24 mouse cellular contexts compared by ENCODE assay signal in the genomic region with DNA sequence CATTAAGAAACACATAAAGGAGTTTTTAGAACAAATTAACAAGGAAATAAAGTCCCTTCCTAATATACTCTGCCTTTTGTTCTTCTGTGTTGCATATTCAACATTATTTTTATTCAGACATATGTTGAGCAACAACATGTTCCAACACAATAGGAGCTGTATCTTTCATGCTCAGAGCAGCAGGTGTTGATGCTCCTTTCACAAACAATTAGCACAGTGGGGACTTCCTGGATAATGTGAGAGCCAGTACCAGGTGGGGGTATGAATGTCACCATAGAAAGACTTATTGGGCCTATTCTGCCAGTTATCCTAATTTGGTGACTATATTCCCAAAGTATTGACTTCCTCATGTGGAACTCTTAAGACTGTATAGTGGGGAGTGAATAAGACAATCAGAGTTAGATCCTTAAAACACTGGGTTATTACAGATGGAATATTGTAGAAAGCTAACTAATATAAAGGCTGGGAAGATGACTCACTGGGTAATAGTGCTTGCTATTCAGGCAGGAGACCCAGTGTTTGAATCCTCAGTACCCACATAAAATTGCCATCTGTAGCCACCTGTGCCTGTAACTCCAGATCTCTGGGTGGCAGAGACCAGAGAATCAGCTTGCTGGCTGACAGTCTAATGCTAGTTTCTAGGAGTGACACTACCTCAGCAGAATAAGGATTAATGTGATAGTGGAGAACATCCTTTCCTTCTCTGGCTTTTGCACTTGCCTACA.
A peak's percentile ranks its signal among the peaks of the same experiment; 100 is the strongest.
DNase-seq lines count a peak whose midpoint lies in the region; ATAC-seq and TF ChIP-seq lines count a peak whose summit lies in the region.
"Had no signal": no experiment of that assay in that cellular context is flagged by ENCODE, and none has a peak within 500 bp of the region (broad histone marks: within the 10 kb centered on the region; RNA-seq: fewer than 3 reads in every experiment).

No protein-coding gene starts in this region.

- TF ChIP-seq CTCF in midbrain, postnatal 0 days (IDR thresholded peaks at IDR 0.05) = no peak

- no peaks in the 10 kb centered on the region for H3K9me3 ChIP-seq in hindbrain, embryonic 11.5 days (ENCODE audit: control insufficient read depth, low read length)
- H3K9me3 ChIP-seq in hindbrain, embryonic 14.5 days (ENCODE audit: control insufficient read depth, low read length) = no peaks in the 10 kb centered on the region
- H3K9me3 ChIP-seq in midbrain, embryonic 14.5 days (ENCODE audit: control insufficient read depth, low read length) = no peaks in the 10 kb centered on the region
- H3K9me3 ChIP-seq in midbrain, postnatal 0 days (ENCODE audit: low read length) = no peaks in the 10 kb centered on the region
- H3K9me3 ChIP-seq in neural tube, embryonic 14.5 days (ENCODE audit: control insufficient read depth, low read length) = no peaks in the 10 kb centered on the region
- no peaks in the 10 kb centered on the region for H3K9me3 ChIP-seq in embryonic facial prominence, embryonic 10.5 days
- H3K9me3 ChIP-seq: forebrain, embryonic 15.5 days; heart, embryonic 12.5 days; hindbrain, embryonic 10.5 days; intestine, embryonic 15.5 days; limb, embryonic 10.5 days; liver, embryonic 15.5 days; lung, embryonic 15.5 days had no signal

- H3K27me3 ChIP-seq in hindbrain, embryonic 11.5 days (ENCODE audit: control insufficient read depth, insufficient read depth, low read length) = no peaks in the 10 kb centered on the region
- no peaks in the 10 kb centered on the region for H3K27me3 ChIP-seq in hindbrain, embryonic 14.5 days (ENCODE audit: control insufficient read depth, insufficient read depth, low read length)
- no peaks in the 10 kb centered on the region for H3K27me3 ChIP-seq in midbrain, embryonic 14.5 days (ENCODE audit: control insufficient read depth, insufficient read depth, low read length)
- H3K27me3 ChIP-seq in midbrain, postnatal 0 days (ENCODE audit: insufficient read depth, low read length) = no peaks in the 10 kb centered on the region
- H3K27me3 ChIP-seq in neural tube, embryonic 14.5 days (ENCODE audit: control insufficient read depth, insufficient read depth, low read length) = no peaks in the 10 kb centered on the region
- H3K27me3 ChIP-seq in embryonic facial prominence, embryonic 10.5 days (replicated peaks; ENCODE audit: low read depth, poor library complexity, severe bottlenecking) = no peaks in the 10 kb centered on the region
- H3K27me3 ChIP-seq: forebrain, embryonic 15.5 days; heart, embryonic 12.5 days; intestine, embryonic 15.5 days; liver, embryonic 15.5 days; lung, embryonic 15.5 days had no signal

- H3K27ac ChIP-seq in hindbrain, embryonic 11.5 days (ENCODE audit: low read depth, low read length) = no peak overlapping the region
- no peak overlapping the region for H3K27ac ChIP-seq in hindbrain, embryonic 14.5 days
- H3K27ac ChIP-seq in midbrain, embryonic 14.5 days (replicated peaks; ENCODE audit: low read depth, low read length) = 0 out of 2 replicates have a peak overlapping the region, but pooled peaks have one; percentile 20
- no peak overlapping the region for H3K27ac ChIP-seq in midbrain, postnatal 0 days (ENCODE audit: low read depth, low read length)
- no peak overlapping the region; the same call in 1 of the 2 replicates for H3K27ac ChIP-seq in neural tube, embryonic 14.5 days (ENCODE audit: low read depth, low read length)
- H3K27ac ChIP-seq in embryonic facial prominence, embryonic 10.5 days (replicated peaks) = no peak overlapping the region
- H3K27ac ChIP-seq: forebrain, embryonic 15.5 days; hindbrain, embryonic 10.5 days; intestine, embryonic 15.5 days; limb, embryonic 10.5 days; liver, embryonic 15.5 days; lung, embryonic 15.5 days had no signal

- DNase-seq in cerebellum, postnatal 4 days (ENCODE audit: low spot score in 2 of 2) = no peak
- DNase-seq in hindbrain, embryonic 11.5 days (ENCODE audit: low spot score) = no peak
- no peak for DNase-seq in hindbrain, embryonic 14.5 days (ENCODE audit: low spot score)
- DNase-seq in midbrain, embryonic 14.5 days = no peak
- no peak for DNase-seq in midbrain, postnatal 0 days (ENCODE audit: low spot score)
- DNase-seq in embryonic facial prominence, embryonic 10.5 days (ENCODE audit: low spot score) = no peak
- DNase-seq: adrenal gland, postnatal 10 days; gastrocnemius, postnatal 25 days; heart, adult 18-20 months; heart, postnatal 10 days; kidney, adult 8-10 months; kidney, postnatal 10 days; liver; lung, postnatal 4 days; right cerebral cortex, postnatal 14 days had no signal

- no peaks in the 10 kb centered on the region for H3K36me3 ChIP-seq in hindbrain, embryonic 11.5 days (ENCODE audit: control insufficient read depth, insufficient read depth, low read length)
- no peaks in the 10 kb centered on the region for H3K36me3 ChIP-seq in hindbrain, embryonic 14.5 days (replicated peaks; ENCODE audit: control insufficient read depth, insufficient read depth)
- H3K36me3 ChIP-seq in midbrain, embryonic 14.5 days (ENCODE audit: control insufficient read depth, insufficient read depth, low read length) = no peaks in the 10 kb centered on the region
- H3K36me3 ChIP-seq in midbrain, postnatal 0 days (ENCODE audit: insufficient read depth, low read length) = no peaks in the 10 kb centered on the region
- no peaks in the 10 kb centered on the region for H3K36me3 ChIP-seq in neural tube, embryonic 14.5 days (ENCODE audit: control insufficient read depth, insufficient read depth, low read length)
- no peaks in the 10 kb centered on the region for H3K36me3 ChIP-seq in embryonic facial prominence, embryonic 10.5 days (replicated peaks)
- H3K36me3 ChIP-seq: forebrain, embryonic 15.5 days; heart, embryonic 12.5 days; hindbrain, embryonic 10.5 days; intestine, embryonic 15.5 days; limb, embryonic 10.5 days; liver, embryonic 15.5 days; lung, embryonic 15.5 days had no signal

- peak; percentile 69 for ATAC-seq in cerebellum, adult (ENCODE audit: insufficient number of reproducible peaks, low FRiP score, low TSS enrichment)
- 0 out of 2 replicates have a peak, but pooled peaks have one; percentile 43 for ATAC-seq in hindbrain, embryonic 11.5 days (ENCODE audit: low FRiP score)
- ATAC-seq in hindbrain, embryonic 14.5 days (ENCODE audit: low FRiP score) = no peak
- no peak for ATAC-seq in midbrain, embryonic 14.5 days (ENCODE audit: low FRiP score, low TSS enrichment)
- no peak for ATAC-seq in midbrain, postnatal 0 days (ENCODE audit: low FRiP score)
- ATAC-seq in neural tube, embryonic 14.5 days (ENCODE audit: low read depth) = 0 out of 2 replicates have a peak, but pooled peaks have one; percentile 46
- ATAC-seq: forebrain, embryonic 15.5 days; intestine, embryonic 15.5 days had no signal

- H3K4me1 ChIP-seq in hindbrain, embryonic 11.5 days (replicated peaks; ENCODE audit: control insufficient read depth, insufficient read depth, low read length) = no peaks in the 10 kb centered on the region
- peaks cover 4% of the 10 kb centered on the region for H3K4me1 ChIP-seq in hindbrain, embryonic 14.5 days (replicated peaks; ENCODE audit: control insufficient read depth, insufficient read depth, low read length)
- no peaks in the 10 kb centered on the region for H3K4me1 ChIP-seq in midbrain, embryonic 14.5 days (ENCODE audit: control insufficient read depth, insufficient read depth, low read length)
- H3K4me1 ChIP-seq in midbrain, postnatal 0 days (ENCODE audit: insufficient read depth, low read length) = no peaks in the 10 kb centered on the region
- H3K4me1 ChIP-seq in neural tube, embryonic 14.5 days (ENCODE audit: control insufficient read depth, insufficient read depth, low read length) = peaks cover 9% of the 10 kb centered on the region
- no peaks in the 10 kb centered on the region for H3K4me1 ChIP-seq in embryonic facial prominence, embryonic 10.5 days
- H3K4me1 ChIP-seq: heart, embryonic 12.5 days; intestine, embryonic 15.5 days; limb, embryonic 10.5 days; liver, embryonic 15.5 days; lung, embryonic 15.5 days had no signal

- H3K4me3 ChIP-seq in hindbrain, embryonic 11.5 days (ENCODE audit: low read depth, low read length) = no peak overlapping the region
- H3K4me3 ChIP-seq in hindbrain, embryonic 14.5 days (replicated peaks; ENCODE audit: low read length) = no peak overlapping the region
- no peak overlapping the region for H3K4me3 ChIP-seq in midbrain, embryonic 14.5 days (replicated peaks; ENCODE audit: low read depth, low read length)
- H3K4me3 ChIP-seq in midbrain, postnatal 0 days (ENCODE audit: low read depth, low read length) = no peak overlapping the region
- no peak overlapping the region for H3K4me3 ChIP-seq in neural tube, embryonic 14.5 days (ENCODE audit: low read depth, low read length)
- no peak overlapping the region for H3K4me3 ChIP-seq in embryonic facial prominence, embryonic 10.5 days
- H3K4me3 ChIP-seq: forebrain, embryonic 15.5 days; heart, embryonic 12.5 days; hindbrain, embryonic 10.5 days; intestine, embryonic 15.5 days; limb, embryonic 10.5 days; liver, embryonic 15.5 days; lung, embryonic 15.5 days had no signal

- H3K9ac ChIP-seq in hindbrain, embryonic 11.5 days (ENCODE audit: low read depth, low read length) = no peak overlapping the region
- H3K9ac ChIP-seq in hindbrain, embryonic 14.5 days = no peak overlapping the region
- H3K9ac ChIP-seq in midbrain, embryonic 14.5 days (replicated peaks; ENCODE audit: low read length) = no peak overlapping the region
- no peak overlapping the region for H3K9ac ChIP-seq in midbrain, postnatal 0 days (replicated peaks; ENCODE audit: low read length, poor library complexity, severe bottlenecking)
- no peak overlapping the region for H3K9ac ChIP-seq in neural tube, embryonic 14.5 days (replicated peaks; ENCODE audit: low read depth, low read length)
- H3K9ac ChIP-seq: forebrain, embryonic 15.5 days; heart, embryonic 12.5 days; intestine, embryonic 15.5 days; liver, embryonic 15.5 days; lung, embryonic 15.5 days had no signal

- H3K4me2 ChIP-seq in hindbrain, embryonic 11.5 days (replicated peaks; ENCODE audit: low read depth, low read length) = no peak overlapping the region
- H3K4me2 ChIP-seq in hindbrain, embryonic 14.5 days (replicated peaks) = no peak overlapping the region
- no peak overlapping the region for H3K4me2 ChIP-seq in midbrain, embryonic 14.5 days (ENCODE audit: low read length)
- no peak overlapping the region for H3K4me2 ChIP-seq in midbrain, postnatal 0 days (ENCODE audit: low read depth, low read length, poor library complexity, severe bottlenecking)
- no peak overlapping the region for H3K4me2 ChIP-seq in neural tube, embryonic 14.5 days (ENCODE audit: low read depth, low read length)
- H3K4me2 ChIP-seq: forebrain, embryonic 15.5 days; heart, embryonic 12.5 days; intestine, embryonic 15.5 days; liver, embryonic 15.5 days; lung, embryonic 15.5 days had no signal

Comparison
In these comparisons a context has a peak if more than half of its experiments do, and no peak if none do; other contexts are left out.
1. ATAC-seq: peak in cerebellum, adult (single experiment), hindbrain, embryonic 11.5 days (single experiment) and neural tube, embryonic 14.5 days (single experiment); none in hindbrain, embryonic 14.5 days (single experiment), midbrain, embryonic 14.5 days (single experiment) and midbrain, postnatal 0 days (single experiment).